Mouse (Mus musculus): ENCODE results near the gene Plch1. TPM values are rescaled to one million over a fixed set of nuclear protein-coding genes. Genes with fewer than 3 reads are reported as not detected.

Plch1 gene
- polyA plus RNA-seq, 1 experiment, result 0.84 TPM

- no peaks in the 10 kb centered on the region for H3K36me3 ChIP-seq (ENCODE audit: control insufficient read depth, insufficient read depth, low read length)
- 55% methylated on average over 2 of the region's 2 CpGs for WGBS
- no peaks in the 10 kb centered on the region; the same call in 1 of the 2 replicates for H3K4me1 ChIP-seq (ENCODE audit: control insufficient read depth, insufficient read depth, low read length)
- no peak overlapping the region for H3K27ac ChIP-seq (ENCODE audit: insufficient read depth, low read depth, low read length)
- TF ChIP-seq POLR2A (IDR thresholded peaks at IDR 0.05; ENCODE audit: low read depth, low read length) (no peak), CTCF (conservative IDR thresholded peaks at IDR 0.05; ENCODE audit: insufficient read depth, insufficient read length, low read depth, low read length) (no peak)
- no peak overlapping the region for H3K4me3 ChIP-seq (ENCODE audit: insufficient read depth, low read depth, low read length)
- DNase-seq, result no peak
- H3K27me3 ChIP-seq (replicated peaks; ENCODE audit: control insufficient read depth, insufficient read depth, low read length), result no peaks in the 10 kb centered on the region
Observed at GRCm38 (mm10) chr3:63865069-63865468, 34.2 kb downstream of the Plch1 start.

- no peak overlapping the region for H3K4me3 ChIP-seq (ENCODE audit: insufficient read depth, low read depth, low read length)
- DNase-seq, result no peak
- H3K27me3 ChIP-seq (replicated peaks; ENCODE audit: control insufficient read depth, insufficient read depth, low read length), result no peaks in the 10 kb centered on the region
- no peak overlapping the region for H3K27ac ChIP-seq (ENCODE audit: insufficient read depth, low read depth, low read length)
- no peaks in the 10 kb centered on the region for H3K36me3 ChIP-seq (ENCODE audit: control insufficient read depth, insufficient read depth, low read length)
- WGBS, result 82% methylated on average over 10 of the region's 10 CpGs
- H3K4me1 ChIP-seq (ENCODE audit: control insufficient read depth, insufficient read depth, low read length), result no peaks in the 10 kb centered on the region; the same call in 1 of the 2 replicates
- no peak for TF ChIP-seq POLR2A (IDR thresholded peaks at IDR 0.05; ENCODE audit: low read depth, low read length)
Observed at GRCm38 (mm10) chr3:63862716-63863115, 36.6 kb downstream of the Plch1 start.

- no peak for DNase-seq
- WGBS, result 67% methylated on average over 5 of the region's 5 CpGs
- H3K27me3 ChIP-seq (replicated peaks; ENCODE audit: control insufficient read depth, insufficient read depth, low read length), result no peaks in the 10 kb centered on the region
- H3K36me3 ChIP-seq (ENCODE audit: control insufficient read depth, insufficient read depth, low read length), result no peaks in the 10 kb centered on the region; the same call in 1 of the 2 replicates
- TF ChIP-seq CTCF (conservative IDR thresholded peaks at IDR 0.05; ENCODE audit: insufficient read depth, insufficient read length, low read depth, low read length) (no peak), POLR2A (IDR thresholded peaks at IDR 0.05; ENCODE audit: low read depth, low read length) (no peak)
- no peaks in the 10 kb centered on the region for H3K4me1 ChIP-seq (ENCODE audit: control insufficient read depth, insufficient read depth, low read length)
- H3K27ac ChIP-seq (ENCODE audit: insufficient read depth, low read depth, low read length), result no peak overlapping the region
- H3K4me3 ChIP-seq (ENCODE audit: insufficient read depth, low read depth, low read length), result no peak overlapping the region
Observed at GRCm38 (mm10) chr3:63852828-63853227, 46.4 kb downstream of the Plch1 start.

- no peaks in the 10 kb centered on the region for H3K27me3 ChIP-seq (replicated peaks; ENCODE audit: control insufficient read depth, insufficient read depth, low read length)
- no peak for DNase-seq
- no peak overlapping the region for H3K27ac ChIP-seq (ENCODE audit: insufficient read depth, low read depth, low read length)
- 59% methylated on average over 12 of the region's 12 CpGs for WGBS
- H3K36me3 ChIP-seq (ENCODE audit: control insufficient read depth, insufficient read depth, low read length), result no peaks in the 10 kb centered on the region; the same call in 1 of the 2 replicates
- TF ChIP-seq POLR2A (IDR thresholded peaks at IDR 0.05; ENCODE audit: low read depth, low read length), result no peak
- TF ChIP-seq CTCF (conservative IDR thresholded peaks at IDR 0.05; ENCODE audit: insufficient read depth, insufficient read length, low read depth, low read length), result no peak
- H3K4me1 ChIP-seq (ENCODE audit: control insufficient read depth, insufficient read depth, low read length), result no peaks in the 10 kb centered on the region
- H3K4me3 ChIP-seq (ENCODE audit: insufficient read depth, low read depth, low read length), result no peak overlapping the region
Observed at GRCm38 (mm10) chr3:63851125-63851698, 48.1 kb downstream of the Plch1 start.

GRCm38 (mm10) chr3:63849765-63850346 is 49.4 kb downstream of the Plch1 start:
- 62% methylated on average over 10 of the region's 10 CpGs for WGBS

GRCm38 (mm10) chr3:63844141-63844540 is 55.1 kb downstream of the Plch1 start:
- Histone ChIP-seq H3K27me3 (replicated peaks; ENCODE audit: control insufficient read depth, insufficient read depth, low read length) (no peaks in the 10 kb centered on the region), H3K4me3 (ENCODE audit: insufficient read depth, low read depth, low read length) (no peak overlapping the region), H3K4me1 (ENCODE audit: control insufficient read depth, insufficient read depth, low read length) (no peaks in the 10 kb centered on the region), H3K36me3 (ENCODE audit: control insufficient read depth, insufficient read depth, low read length) (no peaks in the 10 kb centered on the region), H3K27ac (ENCODE audit: insufficient read depth, low read depth, low read length) (no peak overlapping the region)
- 59% methylated on average over 4 of the region's 4 CpGs for WGBS
- no peak for TF ChIP-seq CTCF (conservative IDR thresholded peaks at IDR 0.05; ENCODE audit: insufficient read depth, insufficient read length, low read depth, low read length)
- TF ChIP-seq POLR2A (IDR thresholded peaks at IDR 0.05; ENCODE audit: low read depth, low read length), result no peak
- DNase-seq, result no peak

More at GRCm38 (mm10) chr3:63849765-63850346, 49.4 kb downstream of the Plch1 start:
- Histone ChIP-seq H3K4me3 (ENCODE audit: insufficient read depth, low read depth, low read length) (no peak overlapping the region), H3K36me3 (ENCODE audit: control insufficient read depth, insufficient read depth, low read length) (no peaks in the 10 kb centered on the region; the same call in 1 of the 2 replicates), H3K27ac (ENCODE audit: insufficient read depth, low read depth, low read length) (no peak overlapping the region), H3K4me1 (ENCODE audit: control insufficient read depth, insufficient read depth, low read length) (no peaks in the 10 kb centered on the region), H3K27me3 (replicated peaks; ENCODE audit: control insufficient read depth, insufficient read depth, low read length) (no peaks in the 10 kb centered on the region)
- no peak for TF ChIP-seq CTCF (conservative IDR thresholded peaks at IDR 0.05; ENCODE audit: insufficient read depth, insufficient read length, low read depth, low read length)
- TF ChIP-seq POLR2A (IDR thresholded peaks at IDR 0.05; ENCODE audit: low read depth, low read length), result no peak
- DNase-seq, result no peak

- Histone ChIP-seq H3K4me1 (ENCODE audit: control insufficient read depth, insufficient read depth, low read length) (no peaks in the 10 kb centered on the region), H3K4me3 (ENCODE audit: insufficient read depth, low read depth, low read length) (no peak overlapping the region), H3K27ac (ENCODE audit: insufficient read depth, low read depth, low read length) (no peak overlapping the region), H3K36me3 (ENCODE audit: control insufficient read depth, insufficient read depth, low read length) (no peaks in the 10 kb centered on the region), H3K27me3 (replicated peaks; ENCODE audit: control insufficient read depth, insufficient read depth, low read length) (no peaks in the 10 kb centered on the region)
- DNase-seq, result no peak
- no peak for TF ChIP-seq CTCF (conservative IDR thresholded peaks at IDR 0.05; ENCODE audit: insufficient read depth, insufficient read length, low read depth, low read length)
- 61% methylated on average over 4 of the region's 4 CpGs for WGBS
Observed at GRCm38 (mm10) chr3:63842436-63842835, 56.8 kb downstream of the Plch1 start.
